Mouse (Mus musculus) lung, adult 2 months (tissue): ENCODE data around the gene Gm4553.

Source experiments
- CTCF ChIP-seq: fragments of 200-500 bp; IDR thresholded peaks from 2 replicates; pipeline ENCODE4 v1.5.1; 2011; ENCODE audit warnings: mild to moderate bottlenecking, low read length, control low read depth; ENCODE audit not compliant: insufficient read depth
- POLR2A ChIP-seq: fragments of 200-500 bp; IDR thresholded peaks from 2 replicates; pipeline ENCODE4 v1.6.1; 2011; ENCODE audit warnings: low read depth, mild to moderate bottlenecking, control low read depth, low read length, borderline replicate concordance; ENCODE audit errors: extremely low read depth

GRCm38 (mm10) chr7:142188156-142188555 lies 22.6 kb upstream of the Gm4553 start:
- TF ChIP-seq CTCF = no peak
- no peak for TF ChIP-seq POLR2A
